Mouse (Mus musculus) MEL (cell line): ENCODE results near the gene Nipsnap2. TPM values are rescaled to one million over a fixed set of nuclear protein-coding genes. Genes with fewer than 3 reads are reported as not detected.

Source experiments
- DNase-seq: peaks from one replicate; pipeline ENCODE4 v3.0.0; 2011; ENCODE audit warnings: low read depth, low spot score
- H3K27ac ChIP-seq: 2 replicates; pipeline ENCODE4 v1.5.1; 2012; ENCODE audit warnings: low read depth, mild to moderate bottlenecking, control low read depth, low read length, moderate library complexity; ENCODE audit not compliant: control insufficient read depth
- H3K27me3 ChIP-seq, 2 experiments: fragments of 150-350 bp in 1 of 2; sonication (generic) in 1 of 2; 2 replicates each; pipeline ENCODE4 v1.6.1; 2012; ENCODE audit warnings: low read length in 2 of 2, mild to moderate bottlenecking in 2 of 2, improper control_type of control experiment in 1 of 2, moderate library complexity in 1 of 2; ENCODE audit not compliant: insufficient read depth in 2 of 2, control insufficient read depth in 1 of 2
- H3K36me3 ChIP-seq, 2 experiments: 2 replicates each; pipeline ENCODE4 v1.6.1; 2012 to 2014; ENCODE audit warnings: low read length in 2 of 2, improper control_type of control experiment in 1 of 2, inconsistent platforms in 1 of 2, mild to moderate bottlenecking in 1 of 2; ENCODE audit not compliant: insufficient read depth in 2 of 2, control insufficient read depth in 1 of 2
- H3K4me1 ChIP-seq, 2 experiments: fragments of 150-350 bp in 1 of 2; sonication (generic) in 1 of 2; 2 replicates each; pipeline ENCODE4 v1.6.1; 2012; ENCODE audit warnings: low read length in 2 of 2, improper control_type of control experiment in 1 of 2, mild to moderate bottlenecking in 1 of 2; ENCODE audit not compliant: insufficient read depth in 2 of 2, control insufficient read depth in 1 of 2
- H3K4me3 ChIP-seq, 2 experiments: fragments of 150-350 bp in 1 of 2; sonication (generic) in 1 of 2; 2 replicates each; pipeline ENCODE4 v1.5.1; 2012; ENCODE audit warnings: low read depth in 2 of 2, low read length in 2 of 2, mild to moderate bottlenecking in 2 of 2, moderate library complexity in 2 of 2, control low read depth in 1 of 2, improper control_type of control experiment in 1 of 2; ENCODE audit not compliant: control insufficient read depth in 1 of 2, insufficient read depth in 1 of 2
- H3K79me2 ChIP-seq: 2 replicates; pipeline ENCODE4 v1.6.1; 2012; ENCODE audit warnings: mild to moderate bottlenecking, low read length, moderate library complexity; ENCODE audit not compliant: control insufficient read depth, poor library complexity, insufficient read depth
- H3K9ac ChIP-seq: 2 replicates; pipeline ENCODE4 v1.6.1; 2012; ENCODE audit warnings: low read depth, mild to moderate bottlenecking, control low read depth, low read length, moderate library complexity; ENCODE audit not compliant: control insufficient read depth, poor library complexity, severe bottlenecking
- H3K9me3 ChIP-seq: fragments of 150-350 bp; sonication (generic); replicated peaks from 2 replicates; pipeline ENCODE4 v1.6.1; 2012; ENCODE audit warnings: mild to moderate bottlenecking, low read length, improper control_type of control experiment, moderate library complexity; ENCODE audit not compliant: insufficient read depth
- BHLHE40 ChIP-seq: IDR thresholded peaks from 2 replicates; pipeline ENCODE4 v1.6.1; 2012; ENCODE audit warnings: low read depth, mild to moderate bottlenecking, inconsistent platforms, low read length, improper control_type of control experiment, borderline replicate concordance
- CHD2 ChIP-seq: IDR thresholded peaks from 2 replicates; pipeline ENCODE4 v1.6.1; 2011; ENCODE audit warnings: low read length, improper control_type of control experiment
- CTCF ChIP-seq, 3 experiments: IDR thresholded peaks in 2 of 3; conservative IDR thresholded peaks in 1 of 3; 2 replicates each; pipeline ENCODE4 v1.5.1; 2011 to 2012; ENCODE audit warnings: low read length in 3 of 3, low read depth in 2 of 3, mild to moderate bottlenecking in 2 of 3, improper control_type of control experiment in 1 of 3, inconsistent platforms in 1 of 3, mixed read lengths in 1 of 3, moderate library complexity in 1 of 3; ENCODE audit not compliant: control insufficient read depth in 1 of 3, insufficient read depth in 1 of 3, poor library complexity in 1 of 3, severe bottlenecking in 1 of 3
- ELF1 ChIP-seq: IDR thresholded peaks from 2 replicates; pipeline ENCODE4 v1.6.1; 2014; ENCODE audit warnings: low read depth, mild to moderate bottlenecking, inconsistent platforms, low read length, improper control_type of control experiment, moderate library complexity
- ETS1 ChIP-seq: IDR thresholded peaks from 2 replicates; pipeline ENCODE4 v1.6.1; 2012; ENCODE audit warnings: low read depth, mild to moderate bottlenecking, inconsistent platforms, low read length, improper control_type of control experiment, moderate library complexity
- GABPA ChIP-seq: IDR thresholded peaks from 2 replicates; pipeline ENCODE4 v1.6.1; 2012; ENCODE audit warnings: low read depth, mild to moderate bottlenecking, inconsistent platforms, low read length, improper control_type of control experiment, moderate library complexity
- GATA1 ChIP-seq: IDR thresholded peaks from 2 replicates; pipeline ENCODE4 v1.6.1; 2011; ENCODE audit warnings: low read depth, low read length, improper control_type of control experiment
- HCFC1 ChIP-seq: IDR thresholded peaks from 2 replicates; pipeline ENCODE4 v1.6.1; 2012; ENCODE audit warnings: low read depth, mild to moderate bottlenecking, inconsistent platforms, low read length, improper control_type of control experiment, moderate library complexity
- JUND ChIP-seq: IDR thresholded peaks from 2 replicates; pipeline ENCODE4 v1.6.1; 2011; ENCODE audit warnings: low read depth, mild to moderate bottlenecking, improper control_type of control experiment, low read length
- KAT2A ChIP-seq: conservative IDR thresholded peaks from 2 replicates; pipeline ENCODE4 v1.6.1; 2012; ENCODE audit warnings: low read depth, low read length, improper control_type of control experiment, inconsistent platforms
- MAFK ChIP-seq: IDR thresholded peaks from 2 replicates; pipeline ENCODE4 v1.6.1; 2011; ENCODE audit warnings: low read depth, mild to moderate bottlenecking, low read length, improper control_type of control experiment, borderline replicate concordance
- MAZ ChIP-seq: IDR thresholded peaks from 2 replicates; pipeline ENCODE4 v1.6.1; 2012; ENCODE audit warnings: low read depth, mild to moderate bottlenecking, inconsistent platforms, low read length, improper control_type of control experiment
- MEF2A ChIP-seq: IDR thresholded peaks from 2 replicates; pipeline ENCODE4 v1.6.1; 2014; ENCODE audit warnings: low read depth, mild to moderate bottlenecking, inconsistent platforms, low read length, improper control_type of control experiment; ENCODE audit not compliant: poor library complexity, insufficient replicate concordance, severe bottlenecking; ENCODE audit errors: extremely low read depth
- NRF1 ChIP-seq: IDR thresholded peaks from 2 replicates; pipeline ENCODE4 v1.6.1; 2014; ENCODE audit warnings: low read depth, mild to moderate bottlenecking, inconsistent platforms, low read length, improper control_type of control experiment, moderate library complexity; ENCODE audit not compliant: poor library complexity, insufficient read depth, severe bottlenecking
- POLR2AphosphoS2 ChIP-seq: IDR thresholded peaks from 2 replicates; pipeline ENCODE4 v1.6.1; 2011; ENCODE audit warnings: low read length, improper control_type of control experiment
- POLR2AphosphoS5 ChIP-seq: IDR thresholded peaks from 2 replicates; pipeline ENCODE4 v1.6.1; 2012; ENCODE audit warnings: low read depth, borderline replicate concordance, mild to moderate bottlenecking, inconsistent platforms, low read length, moderate library complexity, mixed read lengths
- RAD21 ChIP-seq: IDR thresholded peaks from 2 replicates; pipeline ENCODE4 v1.6.1; 2011; ENCODE audit warnings: mild to moderate bottlenecking, low read depth, low read length, improper control_type of control experiment
- RCOR1 ChIP-seq: IDR thresholded peaks from 2 replicates; pipeline ENCODE4 v1.6.1; 2012; ENCODE audit warnings: low read depth, mild to moderate bottlenecking, inconsistent platforms, low read length, improper control_type of control experiment
- SMC3 ChIP-seq: IDR thresholded peaks from 2 replicates; pipeline ENCODE4 v1.6.1; 2011; ENCODE audit warnings: low read depth, low read length, improper control_type of control experiment
- TAL1 ChIP-seq: IDR thresholded peaks from 2 replicates; pipeline ENCODE4 v1.6.1; 2012; ENCODE audit warnings: mild to moderate bottlenecking, inconsistent platforms, low read length, moderate library complexity, mixed read lengths
- TCF12 ChIP-seq: IDR thresholded peaks from 2 replicates; pipeline ENCODE4 v1.6.1; 2014; ENCODE audit warnings: low read depth, mild to moderate bottlenecking, inconsistent platforms, low read length, improper control_type of control experiment, moderate library complexity
- UBTF ChIP-seq: IDR thresholded peaks from 2 replicates; pipeline ENCODE4 v1.6.1; 2012; ENCODE audit warnings: low read depth, mild to moderate bottlenecking, inconsistent platforms, low read length, improper control_type of control experiment, moderate library complexity, borderline replicate concordance; ENCODE audit not compliant: insufficient read depth
- USF1 ChIP-seq: IDR thresholded peaks from 2 replicates; pipeline ENCODE4 v1.6.1; 2014; ENCODE audit warnings: low read depth, mild to moderate bottlenecking, inconsistent platforms, low read length, improper control_type of control experiment, moderate library complexity
- ZC3H11A ChIP-seq: IDR thresholded peaks from 2 replicates; pipeline ENCODE4 v1.6.1; 2012; ENCODE audit warnings: low read depth, mild to moderate bottlenecking, inconsistent platforms, low read length, improper control_type of control experiment
- ZKSCAN1 ChIP-seq: IDR thresholded peaks from 2 replicates; pipeline ENCODE4 v1.6.1; 2012; ENCODE audit warnings: low read depth, mild to moderate bottlenecking, inconsistent platforms, low read length, improper control_type of control experiment, moderate library complexity
- ZMIZ1 ChIP-seq: IDR thresholded peaks from 2 replicates; pipeline ENCODE4 v1.6.1; 2012; ENCODE audit warnings: low read depth, mild to moderate bottlenecking, inconsistent platforms, low read length, improper control_type of control experiment, moderate library complexity
- polyA plus RNA-seq, 2 experiments: library from polyadenylated mRNA; stranded (reverse) in 1 of 2; unstranded in 1 of 2; fragments of >175 nt in 1 of 2; fragments of >200 nt in 1 of 2; gene quantifications; 2 replicates each; pipeline versions ENCODE4 v1.2.1 to v1.2.4; 2012; ENCODE audit warnings: low replicate concordance in 2 of 2, low read depth in 1 of 2; ENCODE audit not compliant: insufficient read length in 2 of 2, insufficient read depth in 1 of 2, missing spikeins in 1 of 2
- total RNA-seq: library from RNA; depleted of rRNA; stranded (reverse); fragments of 300-350 nt; gene quantifications from 2 replicates; pipeline ENCODE4 v1.2.3, GENCODE M21; 2012

The Nipsnap2 gene
- total and polyA plus RNA-seq, 3 experiments, result 34.2 to 35.7 TPM; not detected in 1

- H3K9ac ChIP-seq, result no peak overlapping the region
- H3K79me2 ChIP-seq, result no peaks in the 10 kb centered on the region
- DNase-seq, result no peak
- H3K4me3 ChIP-seq, result no peak overlapping the region
- H3K4me1 ChIP-seq, result no peaks in the 10 kb centered on the region
- no peaks in the 10 kb centered on the region for H3K9me3 ChIP-seq
- H3K27ac ChIP-seq, result no peak overlapping the region
- no peak for TF ChIP-seq SMC3
- TF ChIP-seq KAT2A, result no peak
- no peak for TF ChIP-seq GABPA
- TF ChIP-seq ZC3H11A, result no peak
- TF ChIP-seq GATA1, result no peak
- TF ChIP-seq CTCF (IDR thresholded peaks at IDR 0.05 in 2 of 3, conservative IDR thresholded peaks at IDR 0.05 in 1 of 3; ENCODE audit: control insufficient read depth in 1 of 3, insufficient read depth in 1 of 3, low read depth in 2 of 3, low read length in 3 of 3, poor library complexity in 1 of 3, severe bottlenecking in 1 of 3), result no peak
- TF ChIP-seq POLR2AphosphoS2, result no peak
- TF ChIP-seq MAZ, result no peak
- TF ChIP-seq ELF1, result no peak
- no peak for TF ChIP-seq MEF2A
- TF ChIP-seq USF1, result no peak
- H3K36me3 ChIP-seq, result no peaks in the 10 kb centered on the region
- H3K27me3 ChIP-seq, result peaks cover 2 to 8% of the 10 kb centered on the region in 2 experiments; a peak in 3 of 4 replicates
Measured at GRCm38 (mm10) chr5:129700506-129700905, 24.4 kb upstream of the Nipsnap2 start.

- Histone ChIP-seq H3K9me3 (no peaks in the 10 kb centered on the region), H3K36me3 (no peaks in the 10 kb centered on the region), H3K9ac (no peak overlapping the region), H3K4me3 (no peak overlapping the region), H3K27me3 (peaks cover 2 to 8% of the 10 kb centered on the region in 2 experiments; a peak in 3 of 4 replicates), H3K79me2 (no peaks in the 10 kb centered on the region), H3K27ac (no peak overlapping the region), H3K4me1 (no peaks in the 10 kb centered on the region)
- DNase-seq, result no peak
- no peak for TF ChIP-seq CHD2
- no peak for TF ChIP-seq MAFK
- TF ChIP-seq POLR2AphosphoS2, result no peak
- no peak for TF ChIP-seq RCOR1
- no peak for TF ChIP-seq POLR2AphosphoS5
- no peak for TF ChIP-seq TAL1
- no peak for TF ChIP-seq GABPA
- TF ChIP-seq BHLHE40, result no peak
- TF ChIP-seq TCF12, result no peak
- no peak for TF ChIP-seq ETS1
- no peak for TF ChIP-seq UBTF
- TF ChIP-seq ZMIZ1, result no peak
- TF ChIP-seq NRF1, result no peak
- TF ChIP-seq KAT2A, result no peak
- TF ChIP-seq JUND, result no peak
- TF ChIP-seq HCFC1, result no peak
- no peak for TF ChIP-seq ZKSCAN1
- TF ChIP-seq RAD21, result no peak
Measured at GRCm38 (mm10) chr5:129701706-129702105, 23.2 kb upstream of the Nipsnap2 start.
